Mouse (Mus musculus) forebrain, embryonic 14.5 days (tissue): ENCODE data around the gene Ap1g2. TPM values are rescaled to one million over a fixed set of nuclear protein-coding genes. Genes with fewer than 3 reads are reported as not detected.

Experiments used
- ATAC-seq: fragments of 200-750 bp; cut with Nextera tagmentation; 2 replicates; pipeline ENCODE4 v1.8.0; 2017; ENCODE audit warnings: mild to moderate bottlenecking, moderate library complexity
- DNase-seq: peaks from one replicate; pipeline ENCODE4 v3.0.0-alpha.2; 2015; ENCODE audit warnings: low spot score
- H3K27ac ChIP-seq: fragments of 300-500 bp; sonication (generic); 2 replicates; pipeline ENCODE4 v1.5.1; 2014; ENCODE audit warnings: low read depth, mild to moderate bottlenecking, control low read depth, low read length, moderate library complexity
- H3K27me3 ChIP-seq: fragments of 300-500 bp; sonication (generic); replicated peaks from 2 replicates; pipeline ENCODE4 v1.6.1; 2014; ENCODE audit warnings: low read length, control low read depth, mixed read lengths; ENCODE audit not compliant: control insufficient read depth, insufficient read depth
- H3K36me3 ChIP-seq: fragments of 300-500 bp; sonication (generic); 2 replicates; pipeline ENCODE4 v1.6.1; 2014; ENCODE audit warnings: low read length, control low read depth; ENCODE audit not compliant: control insufficient read depth, insufficient read depth
- H3K4me1 ChIP-seq: fragments of 300-500 bp; sonication (generic); 2 replicates; pipeline ENCODE4 v1.6.1; 2014; ENCODE audit warnings: antibody characterized with exemption, low read length, control low read depth; ENCODE audit not compliant: control insufficient read depth, insufficient read depth
- H3K4me2 ChIP-seq: fragments of 300-500 bp; sonication (generic); 2 replicates; pipeline ENCODE4 v1.6.1; 2014; ENCODE audit warnings: mild to moderate bottlenecking, control low read depth, low read length
- H3K4me3 ChIP-seq: fragments of 300-500 bp; sonication (generic); 2 replicates; pipeline ENCODE4 v1.5.1; 2014; ENCODE audit warnings: low read depth, low read length, control low read depth
- H3K9ac ChIP-seq: fragments of 300-500 bp; sonication (generic); 2 replicates; pipeline ENCODE4 v1.6.1; 2014; ENCODE audit warnings: mild to moderate bottlenecking, low read length, control low read depth, moderate library complexity
- H3K9me3 ChIP-seq: fragments of 300-500 bp; sonication (generic); replicated peaks from 2 replicates; pipeline ENCODE4 v1.6.1; 2016; ENCODE audit warnings: low read length, control low read depth, mixed read lengths; ENCODE audit not compliant: control insufficient read depth
- whole genome bisulfite sequencing: fragments of 180-500 bp; shearing (Covaris S2); extraction: QIAGEN DNeasy Blood & Tissue Kit; methylation state at CpG from one replicate; pipeline ENCODE4 v1.1.7; 2014; 5-methylcytosine and 5-hydroxymethylcytosine counted together
- polyA plus RNA-seq: library from polyadenylated mRNA; unstranded; fragments of >200 nt; fragmentation: Nextera tagmentation; extraction: Ambion mirVana; gene quantifications from 2 replicates; pipeline ENCODE4 v1.2.1, GENCODE M21; 2014

Ap1g2 gene
- polyA plus RNA-seq, 1 experiment from 2014 or later, result 8.1 TPM

GRCm38 (mm10) chr14:55053708-55054190 lies 52.6 kb downstream of the Ap1g2 start:
- WGBS, result 32% methylated on average over 16 of the region's 17 CpGs

GRCm38 (mm10) chr14:55053050-55053449 lies 53.3 kb downstream of the Ap1g2 start:
- Histone ChIP-seq H3K9me3 (no peaks in the 10 kb centered on the region), H3K9ac (no peak overlapping the region; the same call in 1 of the 2 replicates), H3K4me1 (peaks cover 26% of the 10 kb centered on the region), H3K4me3 (peak overlapping the region; percentile 32), H3K27ac (peak overlapping the region; percentile 98), H3K36me3 (peaks cover 5% of the 10 kb centered on the region; the same call in 1 of the 2 replicates), H3K27me3 (no peaks in the 10 kb centered on the region), H3K4me2 (peak overlapping the region; percentile 65)
- ATAC-seq (peak; percentile 40), DNase-seq (peak; percentile 87)
- 8% methylated on average over 4 of the region's 4 CpGs for WGBS

More at GRCm38 (mm10) chr14:55053708-55054190, 52.6 kb downstream of the Ap1g2 start:
- H3K4me1 ChIP-seq, result peaks cover 31% of the 10 kb centered on the region
- peak overlapping the region; percentile 63 for H3K9ac ChIP-seq
- ATAC-seq (peak; percentile 81), DNase-seq (peak; percentile 96)
- peaks cover 5% of the 10 kb centered on the region; the same call in 1 of the 2 replicates for H3K36me3 ChIP-seq
- no peaks in the 10 kb centered on the region for H3K9me3 ChIP-seq
- peak overlapping the region; percentile 32 for H3K4me3 ChIP-seq
- H3K27ac ChIP-seq, result peak overlapping the region; percentile 98
- H3K4me2 ChIP-seq, result peak overlapping the region; percentile 65
- H3K27me3 ChIP-seq, result no peaks in the 10 kb centered on the region

- 14% methylated on average over 9 of the region's 9 CpGs for WGBS
- Histone ChIP-seq H3K4me1 (peaks cover 26% of the 10 kb centered on the region), H3K36me3 (peaks cover 2% of the 10 kb centered on the region; the same call in 1 of the 2 replicates), H3K27me3 (no peaks in the 10 kb centered on the region), H3K9ac (peak overlapping the region; percentile 17; the same call in 1 of the 2 replicates), H3K4me2 (peak overlapping the region; percentile 65), H3K9me3 (no peaks in the 10 kb centered on the region), H3K4me3 (no peak overlapping the region; the same call in 1 of the 2 replicates), H3K27ac (peak overlapping the region; percentile 98)
- ATAC-seq, result peak; percentile 73
- peak; percentile 98 for DNase-seq
Observed at GRCm38 (mm10) chr14:55052496-55052895, 53.9 kb downstream of the Ap1g2 start.

Other genes starting within 250 kb of the Ap1g2 start
- 9.3 and 11.7 TPM in 2 replicates for gene Homez, start 235.6 kb downstream of the Ap1g2 start, polyA plus RNA-seq
- gene Ppp1r3e, start 229.0 kb downstream of the Ap1g2 start, polyA plus RNA-seq, result 2.5 TPM in 2 replicates
- 4.0 and 4.4 TPM in 2 replicates for gene Bcl2l2, start 223.2 kb downstream of the Ap1g2 start, polyA plus RNA-seq
- gene Gm20521, start 223.2 kb downstream of the Ap1g2 start, polyA plus RNA-seq, result not detected in 2 replicates
- gene Pabpn1, start 214.1 kb downstream of the Ap1g2 start, polyA plus RNA-seq, result 133 and 140 TPM in 2 replicates
- gene Slc22a17, start 193.5 kb downstream of the Ap1g2 start, polyA plus RNA-seq, result 76.1 and 82.9 TPM in 2 replicates
- 26.9 and 27.7 TPM in 2 replicates for gene Efs, start 180.5 kb downstream of the Ap1g2 start, polyA plus RNA-seq
- 0.38 and 0.48 TPM in 2 replicates for gene Il25, start 173.9 kb downstream of the Ap1g2 start, polyA plus RNA-seq
- gene Cmtm5, start 170.3 kb downstream of the Ap1g2 start, polyA plus RNA-seq, result 2.8 and 3.5 TPM in 2 replicates
- gene Myh6, start 139.7 kb downstream of the Ap1g2 start, polyA plus RNA-seq, result 0.91 and 1.2 TPM in 2 replicates
- gene Gm17428, start 129.7 kb downstream of the Ap1g2 start, polyA plus RNA-seq, result not detected in 2 replicates
- 5.4 and 6.5 TPM in 2 replicates for gene Myh7, start 112.0 kb downstream of the Ap1g2 start, polyA plus RNA-seq
- 64.1 and 72.0 TPM in 2 replicates for gene Ngdn, start 91.1 kb downstream of the Ap1g2 start, polyA plus RNA-seq
- gene Zfhx2, start 14.3 kb downstream of the Ap1g2 start, polyA plus RNA-seq, result 8.5 and 12.0 TPM in 2 replicates
- gene Thtpa, start 11.8 kb downstream of the Ap1g2 start, polyA plus RNA-seq, result 44.4 and 47.2 TPM in 2 replicates
- 24.1 and 28.9 TPM in 2 replicates for gene Jph4, start 10.3 kb upstream of the Ap1g2 start, polyA plus RNA-seq
- 0.41 and 0.56 TPM in 2 replicates for gene Dhrs2, start 115.4 kb upstream of the Ap1g2 start, polyA plus RNA-seq